Mouse (Mus musculus): ENCODE results near the gene Yy1. TPM values are rescaled to one million over a fixed set of nuclear protein-coding genes. Genes with fewer than 3 reads are reported as not detected.

Yy1 gene
- total RNA-seq, 2 experiments from 2014 or later: 28.3 to 38.9 TPM

GRCm38 (mm10) chr12:108849488-108850022 is 56.8 kb downstream of the Yy1 start:
- intact Hi-C loops (cut with DNase I): no loop called here
- no peak for DNase-seq (ENCODE audit: low spot score)

GRCm38 (mm10) chr12:108850129-108850528 is 57.4 kb downstream of the Yy1 start:
- no peak for DNase-seq (ENCODE audit: low spot score)
- intact Hi-C loops (cut with DNase I): no loop called here

GRCm38 (mm10) chr12:108850886-108851285 is 58.1 kb downstream of the Yy1 start:
- DNase-seq (ENCODE audit: low spot score): no peak
- intact Hi-C loops (cut with DNase I): no loop called here

- DNase-seq (ENCODE audit: low spot score): no peak
- intact Hi-C loops (cut with DNase I): no loop called here
Measured at GRCm38 (mm10) chr12:108852822-108853221, 60.0 kb downstream of the Yy1 start.

- no peak for DNase-seq (ENCODE audit: low spot score)
- intact Hi-C loops (cut with DNase I): no loop called here
Measured at GRCm38 (mm10) chr12:108855081-108855480, 62.3 kb downstream of the Yy1 start.

- no peak for DNase-seq (ENCODE audit: low spot score)
Measured at GRCm38 (mm10) chr12:108856186-108856585, 63.4 kb downstream of the Yy1 start.

GRCm38 (mm10) chr12:108857109-108857508 is 64.3 kb downstream of the Yy1 start:
- no peak for DNase-seq (ENCODE audit: low spot score)
- intact Hi-C loops (cut with DNase I): no loop called here

More at GRCm38 (mm10) chr12:108856186-108856585, 63.4 kb downstream of the Yy1 start:
- intact Hi-C loops (cut with DNase I): no loop called here

GRCm38 (mm10) chr12:108857589-108858184 is 64.9 kb downstream of the Yy1 start:
- no peak for DNase-seq (ENCODE audit: low spot score)
- intact Hi-C loops (cut with DNase I): no loop called here

GRCm38 (mm10) chr12:108858486-108858885 is 65.7 kb downstream of the Yy1 start:
- intact Hi-C loops (cut with DNase I): no loop called here

GRCm38 (mm10) chr12:108865007-108865494 is 72.3 kb downstream of the Yy1 start:
- intact Hi-C loops (cut with DNase I): no loop called here
- no peak for DNase-seq (ENCODE audit: low spot score)

More at GRCm38 (mm10) chr12:108858486-108858885, 65.7 kb downstream of the Yy1 start:
- no peak for DNase-seq (ENCODE audit: low spot score)

GRCm38 (mm10) chr12:108869575-108869974 is 76.8 kb downstream of the Yy1 start:
- no peak for DNase-seq (ENCODE audit: low spot score)
- intact Hi-C loops (cut with DNase I): no loop called here

Small RNA genes within 50 kb of the gene (microRNA-seq; reads per million reads assigned to microRNA genes)
- 106 reads per million, percentile 58 among the genes with 10 or more reads in this experiment for gene Mir345

Other genes with a start within 250 kb of the Yy1 start
- 10 to 100 TPM; 50.8 to 51.7 TPM for gene Evl, start 238.3 kb upstream of the Yy1 start, total RNA-seq (2021)
- under 1 TPM; 0.56 to 0.62 TPM for gene Degs2, start 90.7 kb upstream of the Yy1 start, total RNA-seq (2021)
- gene Slc25a29, start 42.9 kb downstream of the Yy1 start, total RNA-seq (2021): 10 to 100 TPM in 1 of 2 experiments, 1 to 10 TPM in 1; 9.8 to 14.1 TPM
- 1 to 10 TPM; 5.9 to 9.3 TPM for gene Slc25a47, start 43.1 kb downstream of the Yy1 start, total RNA-seq (2021)
- gene Wdr25, start 100.7 kb downstream of the Yy1 start, total RNA-seq (2021): 1 to 10 TPM; 3.9 TPM
- gene Wars, start 101.2 kb downstream of the Yy1 start, total RNA-seq (2021): 10 to 100 TPM; 33.6 to 35.8 TPM